Mouse (Mus musculus) kidney, postnatal 0 days (tissue): Measurements from ENCODE around the gene Rabggta. TPM values are rescaled to one million over a fixed set of nuclear protein-coding genes. Genes with fewer than 3 reads are reported as not detected.

ENCODE experiments used
- ATAC-seq: fragments of 200-750 bp; cut with Nextera tagmentation; replicated peaks from 2 replicates; pipeline ENCODE4 v1.8.0; 2017; ENCODE audit warnings: low read depth, moderate number of reproducible peaks, moderate TSS enrichment, moderate library complexity; ENCODE audit not compliant: low FRiP score
- DNase-seq: peaks from one replicate; pipeline ENCODE4 v3.0.0-alpha.2; 2016; ENCODE audit warnings: low spot score
- H3K27ac ChIP-seq: fragments of 300-500 bp; sonication (generic); 2 replicates; pipeline ENCODE4 v1.5.1; 2014; ENCODE audit warnings: mild to moderate bottlenecking
- H3K27me3 ChIP-seq: fragments of 300-500 bp; sonication (generic); 2 replicates; pipeline ENCODE4 v1.6.1; 2014; ENCODE audit warnings: low read length, mixed read lengths; ENCODE audit not compliant: insufficient read depth
- H3K36me3 ChIP-seq: fragments of 300-500 bp; sonication (generic); 2 replicates; pipeline ENCODE4 v1.6.1; 2014; ENCODE audit warnings: low read length, mixed read lengths; ENCODE audit not compliant: insufficient read depth
- H3K4me1 ChIP-seq: fragments of 300-500 bp; sonication (generic); replicated peaks from 2 replicates; pipeline ENCODE4 v1.6.1; 2014; ENCODE audit warnings: antibody characterized with exemption, low read length, mixed read lengths; ENCODE audit not compliant: insufficient read depth
- H3K4me2 ChIP-seq: fragments of 300-500 bp; sonication (generic); 2 replicates; pipeline ENCODE4 v1.6.1; 2014; ENCODE audit warnings: mild to moderate bottlenecking, low read length, moderate library complexity, mixed read lengths
- H3K4me3 ChIP-seq: fragments of 300-500 bp; sonication (generic); replicated peaks from 2 replicates; pipeline ENCODE4 v1.5.1; 2014; ENCODE audit warnings: low read depth, low read length
- H3K9ac ChIP-seq: fragments of 300-500 bp; sonication (generic); 2 replicates; pipeline ENCODE4 v1.6.1; 2014; ENCODE audit warnings: low read depth, low read length
- H3K9me3 ChIP-seq: fragments of 300-500 bp; sonication (generic); replicated peaks from 2 replicates; pipeline ENCODE4 v1.6.1; 2016; ENCODE audit warnings: low read length, inconsistent platforms, mixed read lengths
- CTCF ChIP-seq: IDR thresholded peaks from 2 replicates; pipeline ENCODE4 v1.5.1; 2016; ENCODE audit warnings: antibody characterized with exemption, low read depth, mild to moderate bottlenecking, moderate library complexity
- WGBS: fragments of 180-500 bp; shearing (Covaris S2); extraction: QIAGEN DNeasy Blood & Tissue Kit; methylation state at CpG from one replicate; pipeline ENCODE4 v1.1.7; 2014; 5-methylcytosine and 5-hydroxymethylcytosine counted together
- polyA plus RNA-seq: library from polyadenylated mRNA; unstranded; fragments of >200 nt; fragmentation: Nextera tagmentation; extraction: Ambion mirVana; gene quantifications from 2 replicates; pipeline ENCODE4 v1.2.1, GENCODE M21; 2015

The Rabggta gene
- polyA plus RNA-seq, 1 experiment from 2014 or later: 39.9 TPM

GRCm38 (mm10) chr14:55709509-55709908 lies 12.6 kb downstream of the Rabggta start:
- no peak for TF ChIP-seq CTCF
- H3K4me3 ChIP-seq: no peak overlapping the region
- no peak for DNase-seq
- H3K27me3 ChIP-seq: 0 out of 2 replicates have a peak, but pooled peaks cover 7% of the 10 kb centered on the region
- H3K4me1 ChIP-seq: 0 out of 2 replicates have a peak, but pooled peaks cover 6% of the 10 kb centered on the region
- no peak overlapping the region for H3K4me2 ChIP-seq
- H3K9ac ChIP-seq: no peak overlapping the region
- WGBS: 83% methylated on average over 4 of the region's 4 CpGs
- H3K36me3 ChIP-seq: no peaks in the 10 kb centered on the region
- no peak overlapping the region for H3K27ac ChIP-seq
- no peak for ATAC-seq
- no peaks in the 10 kb centered on the region for H3K9me3 ChIP-seq

GRCm38 (mm10) chr14:55707397-55707796 lies 14.7 kb downstream of the Rabggta start:
- TF ChIP-seq CTCF: no peak

GRCm38 (mm10) chr14:55706051-55706600 lies 15.9 kb downstream of the Rabggta start:
- TF ChIP-seq CTCF: no peak
- Histone ChIP-seq H3K4me2 (no peak overlapping the region), H3K27ac (no peak overlapping the region), H3K27me3 (no peaks in the 10 kb centered on the region), H3K36me3 (no peaks in the 10 kb centered on the region), H3K4me1 (no peaks in the 10 kb centered on the region), H3K4me3 (no peak overlapping the region), H3K9me3 (no peaks in the 10 kb centered on the region), H3K9ac (no peak overlapping the region)
- DNase-seq: no peak
- 88% methylated on average over 8 of the region's 8 CpGs for WGBS
- no peak for ATAC-seq

More at GRCm38 (mm10) chr14:55707397-55707796, 14.7 kb downstream of the Rabggta start:
- no peak for DNase-seq
- 85% methylated on average over 5 of the region's 5 CpGs for WGBS
- H3K27ac ChIP-seq: no peak overlapping the region
- 0 out of 2 replicates have a peak, but pooled peaks cover 5% of the 10 kb centered on the region for H3K27me3 ChIP-seq
- no peaks in the 10 kb centered on the region for H3K4me1 ChIP-seq
- no peaks in the 10 kb centered on the region for H3K9me3 ChIP-seq
- no peak overlapping the region for H3K4me3 ChIP-seq
- ATAC-seq: no peak
- no peak overlapping the region for H3K4me2 ChIP-seq
- H3K36me3 ChIP-seq: no peaks in the 10 kb centered on the region
- no peak overlapping the region for H3K9ac ChIP-seq

GRCm38 (mm10) chr14:55702761-55703160 lies 19.3 kb downstream of the Rabggta start:
- Histone ChIP-seq H3K27ac (no peak overlapping the region), H3K36me3 (no peaks in the 10 kb centered on the region), H3K4me2 (no peak overlapping the region), H3K27me3 (no peaks in the 10 kb centered on the region), H3K9ac (no peak overlapping the region), H3K4me3 (no peak overlapping the region), H3K9me3 (no peaks in the 10 kb centered on the region), H3K4me1 (no peaks in the 10 kb centered on the region; the same call in 1 of the 2 replicates)
- ATAC-seq (no peak), DNase-seq (no peak)
- 41% methylated on average over 6 of the region's 6 CpGs for WGBS
- TF ChIP-seq CTCF: no peak

GRCm38 (mm10) chr14:55701131-55701530 lies 20.9 kb downstream of the Rabggta start:
- Histone ChIP-seq H3K27ac (no peak overlapping the region), H3K4me1 (no peaks in the 10 kb centered on the region; the same call in 1 of the 2 replicates), H3K4me2 (0 out of 2 replicates have a peak overlapping the region, but pooled peaks have one; percentile 15), H3K27me3 (no peaks in the 10 kb centered on the region), H3K9me3 (no peaks in the 10 kb centered on the region), H3K4me3 (no peak overlapping the region), H3K9ac (no peak overlapping the region), H3K36me3 (no peaks in the 10 kb centered on the region)
- ATAC-seq (peak; percentile 67; the same call in 1 of the 2 replicates), DNase-seq (no peak)
- 39% methylated on average over 9 of the region's 9 CpGs for WGBS
- no peak for TF ChIP-seq CTCF

GRCm38 (mm10) chr14:55697226-55697625 lies 24.8 kb downstream of the Rabggta start:
- H3K36me3 ChIP-seq: no peaks in the 10 kb centered on the region
- no peaks in the 10 kb centered on the region for H3K9me3 ChIP-seq
- H3K27ac ChIP-seq: no peak overlapping the region
- WGBS: 81% methylated on average over 4 of the region's 4 CpGs
- TF ChIP-seq CTCF: no peak
- H3K4me1 ChIP-seq: no peaks in the 10 kb centered on the region; the same call in 1 of the 2 replicates
- no peak overlapping the region for H3K4me2 ChIP-seq
- H3K4me3 ChIP-seq: no peak overlapping the region
- H3K9ac ChIP-seq: no peak overlapping the region
- DNase-seq: no peak
- ATAC-seq: no peak
- no peaks in the 10 kb centered on the region for H3K27me3 ChIP-seq

- no peak overlapping the region for H3K27ac ChIP-seq
- no peaks in the 10 kb centered on the region for H3K9me3 ChIP-seq
- no peak overlapping the region for H3K9ac ChIP-seq
- H3K36me3 ChIP-seq: no peaks in the 10 kb centered on the region
- ATAC-seq (no peak), DNase-seq (no peak)
- WGBS: 47% methylated on average over 10 of the region's 10 CpGs
- H3K27me3 ChIP-seq: no peaks in the 10 kb centered on the region
- H3K4me1 ChIP-seq: no peaks in the 10 kb centered on the region
- H3K4me2 ChIP-seq: no peak overlapping the region
- TF ChIP-seq CTCF: no peak
- H3K4me3 ChIP-seq: no peak overlapping the region
Observed at GRCm38 (mm10) chr14:55689433-55689832, 32.6 kb downstream of the Rabggta start.
